Mouse (Mus musculus): ENCODE measurements around the gene Mlst8. TPM values are rescaled to one million over a fixed set of nuclear protein-coding genes. Genes with fewer than 3 reads are reported as not detected.

Gene Mlst8
- polyA plus RNA-seq, 1 experiment from 2014 or later: 30.2 TPM

- Histone ChIP-seq H3K9ac (no peak overlapping the region), H3K9me3 (ENCODE audit: control insufficient read depth, low read length) (no peaks in the 10 kb centered on the region), H3K27me3 (ENCODE audit: control insufficient read depth, insufficient read depth, low read length) (no peaks in the 10 kb centered on the region), H3K4me3 (replicated peaks; ENCODE audit: low read length) (peak overlapping the region; percentile 94), H3K36me3 (replicated peaks; ENCODE audit: control insufficient read depth, insufficient read depth) (peaks cover 52% of the 10 kb centered on the region), H3K4me2 (replicated peaks) (peak overlapping the region; percentile 99), H3K27ac (no peak overlapping the region), H3K4me1 (replicated peaks; ENCODE audit: control insufficient read depth, insufficient read depth, low read length) (peaks cover 20% of the 10 kb centered on the region)
- ATAC-seq (ENCODE audit: low FRiP score): no peak
- no peak for DNase-seq (ENCODE audit: low spot score)
- WGBS: 86% methylated on average over 4 of the region's 4 CpGs
These were observed 6.4 kb downstream of the Mlst8 start for GRCm38 (mm10) chr17:24472512-24472911.

DNA sequence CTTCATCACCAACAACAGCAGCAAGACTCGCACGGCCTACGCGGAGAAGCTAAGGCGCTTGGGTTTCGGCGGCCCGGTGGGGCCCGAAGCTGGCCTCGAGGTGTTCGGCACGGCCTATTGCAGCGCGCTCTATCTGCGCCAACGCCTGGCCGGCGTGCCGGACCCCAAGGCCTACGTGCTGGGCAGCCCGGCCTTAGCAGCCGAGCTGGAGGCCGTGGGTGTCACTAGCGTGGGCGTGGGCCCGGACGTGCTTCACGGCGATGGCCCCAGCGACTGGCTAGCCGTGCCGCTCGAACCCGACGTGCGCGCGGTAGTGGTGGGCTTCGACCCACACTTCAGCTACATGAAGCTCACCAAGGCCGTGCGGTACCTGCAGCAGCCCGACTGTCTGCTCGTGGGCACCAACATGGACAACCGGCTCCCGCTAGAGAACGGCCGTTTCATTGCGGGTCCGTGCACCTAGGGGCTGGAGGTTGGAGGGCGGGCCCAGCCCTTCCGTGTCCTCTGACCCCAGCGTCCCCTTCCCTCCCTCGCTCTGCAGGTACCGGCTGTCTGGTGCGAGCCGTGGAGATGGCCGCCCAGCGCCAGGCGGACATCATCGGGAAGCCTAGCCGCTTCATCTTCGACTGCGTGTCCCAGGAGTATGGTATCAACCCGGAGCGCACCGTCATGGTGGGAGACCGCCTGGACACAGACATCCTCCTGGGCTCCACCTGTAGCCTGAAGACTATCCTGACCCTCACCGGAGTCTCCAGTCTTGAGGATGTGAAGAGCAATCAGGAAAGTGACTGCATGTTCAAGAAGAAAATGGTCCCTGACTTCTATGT lies 8.0 kb downstream of the Mlst8 start:
- DNase-seq (ENCODE audit: low spot score) (no peak), ATAC-seq (ENCODE audit: low FRiP score) (peak; percentile 21)
- H3K36me3 ChIP-seq (replicated peaks; ENCODE audit: control insufficient read depth, insufficient read depth): peaks cover 38% of the 10 kb centered on the region

GRCm38 (mm10) chr17:24469910-24470602 lies 8.8 kb downstream of the Mlst8 start, which contains the start of the genes E4f1 and Pgp:
Gene E4f1 (minus strand): TSS chr17:24470313.
Gene Pgp (plus strand): TSS chr17:24470392.
- H3K4me2 ChIP-seq (replicated peaks): peak within 1 kb of the TSS; percentile 99
- DNase-seq (ENCODE audit: low spot score) (peak; percentile 100), ATAC-seq (ENCODE audit: low FRiP score) (peak; percentile 98)
- under 1% methylated on average over 71 of the region's 75 CpGs for WGBS
- H3K36me3 ChIP-seq (replicated peaks; ENCODE audit: control insufficient read depth, insufficient read depth): peaks cover 30% of the 10 kb centered on the region
- H3K9me3 ChIP-seq (ENCODE audit: control insufficient read depth, low read length): no peaks in the 10 kb centered on the region
- H3K9ac ChIP-seq: peak within 1 kb of the TSS; percentile 92
- H3K4me3 ChIP-seq (replicated peaks; ENCODE audit: low read length): peak within 1 kb of the TSS; percentile 94
- H3K27me3 ChIP-seq (ENCODE audit: control insufficient read depth, insufficient read depth, low read length): no peaks in the 10 kb centered on the region
- peak within 1 kb of the TSS; percentile 84 for H3K27ac ChIP-seq
- H3K4me1 ChIP-seq (replicated peaks; ENCODE audit: control insufficient read depth, insufficient read depth, low read length): peaks cover 20% of the 10 kb centered on the region

More for the DNA sequence above, 8.0 kb downstream of the Mlst8 start:
- H3K4me2 ChIP-seq (replicated peaks): peak overlapping the region; percentile 99
- H3K27ac ChIP-seq: peak overlapping the region; percentile 84
- no peaks in the 10 kb centered on the region for H3K27me3 ChIP-seq (ENCODE audit: control insufficient read depth, insufficient read depth, low read length)
- peak overlapping the region; percentile 94 for H3K4me3 ChIP-seq (replicated peaks; ENCODE audit: low read length)
- H3K4me1 ChIP-seq (replicated peaks; ENCODE audit: control insufficient read depth, insufficient read depth, low read length): peaks cover 20% of the 10 kb centered on the region
- H3K9me3 ChIP-seq (ENCODE audit: control insufficient read depth, low read length): no peaks in the 10 kb centered on the region
- 1% methylated on average over 68 of the region's 68 CpGs for WGBS
- peak overlapping the region; percentile 92 for H3K9ac ChIP-seq

DNA sequence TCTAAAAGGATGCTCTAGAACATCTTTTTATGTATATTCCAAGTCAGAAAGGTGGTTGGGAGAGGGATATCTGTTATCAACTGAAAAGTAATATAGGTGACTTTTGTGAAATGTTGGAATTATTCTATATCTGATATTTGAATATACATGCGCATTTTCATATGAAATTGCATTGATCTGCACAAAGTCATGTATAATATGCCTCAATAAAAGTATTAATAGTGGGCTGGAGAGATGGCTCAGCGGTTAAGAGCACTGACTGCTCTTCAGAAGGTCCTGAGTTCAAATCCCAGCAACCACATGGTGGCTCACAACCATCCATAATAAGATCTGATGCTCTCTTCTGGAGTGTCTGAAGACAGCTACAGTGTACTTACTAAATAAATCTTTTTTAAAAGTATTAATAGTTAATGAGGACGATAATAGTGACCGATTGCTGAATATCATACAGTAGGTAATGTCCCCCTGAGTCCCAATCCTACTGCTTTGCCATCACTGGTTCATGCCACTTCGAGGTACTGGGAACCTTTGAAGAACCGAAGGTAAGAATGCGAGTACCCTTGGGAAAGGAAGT lies 9.5 kb downstream of the Mlst8 start:
- H3K36me3 ChIP-seq (replicated peaks; ENCODE audit: control insufficient read depth, insufficient read depth): peaks cover 24% of the 10 kb centered on the region
- no peak for DNase-seq (ENCODE audit: low spot score)

DNA sequence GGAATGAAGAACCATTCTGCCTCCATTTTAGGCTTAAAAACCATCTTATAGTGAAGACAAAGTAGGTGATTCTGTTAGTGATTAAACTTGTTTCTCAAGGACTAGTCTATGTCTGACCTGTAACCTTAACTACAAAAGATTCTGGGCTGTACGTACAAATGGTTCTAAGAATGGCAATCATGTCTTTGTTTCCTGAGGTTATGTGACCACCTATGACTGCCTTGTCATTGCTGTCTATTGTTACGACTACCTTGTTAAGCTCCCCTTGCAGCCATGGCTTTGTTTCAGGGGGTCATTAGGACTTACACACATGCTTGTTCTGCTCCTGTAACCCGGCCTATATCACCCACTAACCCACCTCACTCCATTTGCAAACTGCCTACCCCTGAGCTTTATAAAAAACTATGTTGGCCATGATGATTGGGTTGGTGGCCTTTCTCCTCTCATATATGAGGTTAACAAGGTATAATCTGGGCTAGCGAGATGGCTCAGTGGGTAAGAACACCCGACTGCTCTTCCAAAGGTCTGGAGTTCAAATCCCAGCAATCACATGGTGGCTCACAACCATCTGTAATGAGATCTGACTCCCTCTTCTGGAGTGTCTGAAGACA lies 10.1 kb downstream of the Mlst8 start:
- H3K4me3 ChIP-seq (replicated peaks; ENCODE audit: low read length): no peak overlapping the region
- H3K4me2 ChIP-seq (replicated peaks): no peak overlapping the region
- H3K9ac ChIP-seq: no peak overlapping the region
- no peak overlapping the region for H3K27ac ChIP-seq
- no peaks in the 10 kb centered on the region for H3K9me3 ChIP-seq (ENCODE audit: control insufficient read depth, low read length)
- H3K4me1 ChIP-seq (replicated peaks; ENCODE audit: control insufficient read depth, insufficient read depth, low read length): peaks cover 20% of the 10 kb centered on the region
- WGBS: 93% methylated on average over 5 of the region's 5 CpGs
- peaks cover 17% of the 10 kb centered on the region; the same call in 1 of the 2 replicates for H3K36me3 ChIP-seq (replicated peaks; ENCODE audit: control insufficient read depth, insufficient read depth)
- no peaks in the 10 kb centered on the region for H3K27me3 ChIP-seq (ENCODE audit: control insufficient read depth, insufficient read depth, low read length)
- ATAC-seq (ENCODE audit: low FRiP score): no peak
- no peak for DNase-seq (ENCODE audit: low spot score)

More for the DNA sequence above, 9.5 kb downstream of the Mlst8 start:
- peaks cover 20% of the 10 kb centered on the region for H3K4me1 ChIP-seq (replicated peaks; ENCODE audit: control insufficient read depth, insufficient read depth, low read length)
- no peaks in the 10 kb centered on the region for H3K9me3 ChIP-seq (ENCODE audit: control insufficient read depth, low read length)
- peak overlapping the region; percentile 92 for H3K9ac ChIP-seq
- WGBS: 18% methylated on average over 7 of the region's 7 CpGs
- H3K4me2 ChIP-seq (replicated peaks): peak overlapping the region; percentile 99
- no peaks in the 10 kb centered on the region for H3K27me3 ChIP-seq (ENCODE audit: control insufficient read depth, insufficient read depth, low read length)
- peak overlapping the region; percentile 84 for H3K27ac ChIP-seq
- H3K4me3 ChIP-seq (replicated peaks; ENCODE audit: low read length): peak overlapping the region; percentile 94
- no peak for ATAC-seq (ENCODE audit: low FRiP score)

- no peak for ATAC-seq (ENCODE audit: low FRiP score)
- H3K36me3 ChIP-seq (replicated peaks; ENCODE audit: control insufficient read depth, insufficient read depth): no peaks in the 10 kb centered on the region
- no peaks in the 10 kb centered on the region for H3K27me3 ChIP-seq (ENCODE audit: control insufficient read depth, insufficient read depth, low read length)
- H3K4me2 ChIP-seq (replicated peaks): no peak overlapping the region
- no peaks in the 10 kb centered on the region for H3K4me1 ChIP-seq (replicated peaks; ENCODE audit: control insufficient read depth, insufficient read depth, low read length)
- H3K4me3 ChIP-seq (replicated peaks; ENCODE audit: low read length): no peak overlapping the region
- no peak overlapping the region for H3K9ac ChIP-seq
- no peak for DNase-seq (ENCODE audit: low spot score)
- H3K9me3 ChIP-seq (ENCODE audit: control insufficient read depth, low read length): no peaks in the 10 kb centered on the region
- 66% methylated on average over 6 of the region's 6 CpGs for WGBS
- H3K27ac ChIP-seq: no peak overlapping the region
These were observed 15.3 kb downstream of the Mlst8 start for GRCm38 (mm10) chr17:24463374-24464133.

- Histone ChIP-seq H3K4me2 (replicated peaks) (no peak overlapping the region), H3K27me3 (ENCODE audit: control insufficient read depth, insufficient read depth, low read length) (no peaks in the 10 kb centered on the region), H3K9ac (no peak overlapping the region), H3K27ac (no peak overlapping the region), H3K4me3 (replicated peaks; ENCODE audit: low read length) (no peak overlapping the region), H3K4me1 (replicated peaks; ENCODE audit: control insufficient read depth, insufficient read depth, low read length) (no peaks in the 10 kb centered on the region), H3K36me3 (replicated peaks; ENCODE audit: control insufficient read depth, insufficient read depth) (no peaks in the 10 kb centered on the region), H3K9me3 (ENCODE audit: control insufficient read depth, low read length) (no peaks in the 10 kb centered on the region)
- 100% methylated on average over 1 of the region's 1 CpGs for WGBS
- no peak for DNase-seq (ENCODE audit: low spot score)
- no peak for ATAC-seq (ENCODE audit: low FRiP score)
These were observed 15.9 kb downstream of the Mlst8 start for GRCm38 (mm10) chr17:24462932-24463331.

DNA sequence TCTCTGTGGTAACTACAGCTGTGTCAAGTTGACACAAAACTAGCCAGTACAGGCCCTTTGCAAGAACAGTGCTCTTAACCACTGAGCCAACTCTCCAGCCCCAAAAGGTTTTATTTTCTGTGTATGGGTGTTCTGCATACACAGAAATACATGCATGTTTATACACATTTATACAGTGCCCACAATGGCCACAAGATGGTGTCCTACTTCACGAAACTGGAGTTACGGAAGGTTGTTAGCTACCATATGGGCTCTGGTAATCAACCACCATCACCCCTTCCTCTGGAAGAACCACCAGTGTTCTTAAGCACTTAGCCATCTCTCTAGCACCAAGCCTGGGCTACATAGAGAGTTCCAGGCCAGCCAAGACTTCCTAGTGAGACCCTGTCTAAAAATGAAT lies 17.3 kb downstream of the Mlst8 start:
- Histone ChIP-seq H3K4me2 (replicated peaks) (no peak overlapping the region), H3K9me3 (ENCODE audit: control insufficient read depth, low read length) (no peaks in the 10 kb centered on the region), H3K4me3 (replicated peaks; ENCODE audit: low read length) (no peak overlapping the region), H3K27ac (no peak overlapping the region), H3K4me1 (replicated peaks; ENCODE audit: control insufficient read depth, insufficient read depth, low read length) (no peaks in the 10 kb centered on the region), H3K9ac (no peak overlapping the region), H3K36me3 (replicated peaks; ENCODE audit: control insufficient read depth, insufficient read depth) (no peaks in the 10 kb centered on the region), H3K27me3 (ENCODE audit: control insufficient read depth, insufficient read depth, low read length) (no peaks in the 10 kb centered on the region)
- ATAC-seq (ENCODE audit: low FRiP score) (no peak), DNase-seq (ENCODE audit: low spot score) (no peak)
- 77% methylated on average over 2 of the region's 2 CpGs for WGBS

Data from hindbrain, embryonic 14.5 days (tissue).